Comparison of ENCODE assay signal across 20 mouse cellular contexts in genomic region chr13:109171688-109172087, GRCm38 (mm10).
DNase-seq lines count a peak whose midpoint lies in the region; ATAC-seq lines count a peak whose summit lies in the region.
"Had no signal": no experiment of that assay in that cellular context is flagged by ENCODE, and none has a peak within 500 bp of the region (broad histone marks: within the 10 kb centered on the region; RNA-seq: fewer than 3 reads in every experiment).

No protein-coding gene starts in this region.

- no peaks in the 10 kb centered on the region for H3K9me3 ChIP-seq in hindbrain, embryonic 12.5 days (replicated peaks)
- H3K9me3 ChIP-seq: embryonic facial prominence, embryonic 15.5 days; forebrain, embryonic 10.5 days; heart, embryonic 12.5 days; hindbrain, embryonic 10.5 days; hindbrain, embryonic 15.5 days had no signal

- H3K4me1 ChIP-seq in hindbrain, embryonic 12.5 days = peaks cover 6% of the 10 kb centered on the region; the same call in 1 of the 2 replicates
- H3K4me1 ChIP-seq: embryonic facial prominence, embryonic 15.5 days; heart, embryonic 12.5 days; hindbrain, embryonic 15.5 days had no signal

- no peak overlapping the region for H3K27ac ChIP-seq in hindbrain, embryonic 12.5 days
- H3K27ac ChIP-seq: embryonic facial prominence, embryonic 15.5 days; forebrain, embryonic 10.5 days; gastrocnemius, adult 2 months; hindbrain, embryonic 10.5 days; hindbrain, embryonic 15.5 days had no signal

- no peak for DNase-seq in frontal cortex, postnatal 14 days (ENCODE audit: low spot score in 2 of 2)
- DNase-seq in left cerebral cortex, postnatal 25 days (ENCODE audit: low spot score in 2 of 2) = peak; percentile 5 to 65
- no peak for DNase-seq in left cerebral cortex, postnatal 4 days
- DNase-seq in brain, adult 2 months (ENCODE audit: low read depth, low spot score) = peak; percentile 84
- no peak for DNase-seq in urinary bladder, postnatal 4 days (ENCODE audit: low spot score in 2 of 2)
- DNase-seq: adrenal gland, postnatal 14 days; cerebellum, postnatal 10 days; embryo, embryonic 11 days; gastrocnemius, adult 2 months; gastrocnemius, postnatal 25 days had no signal

- 88% methylated on average over 7 of the region's 7 CpGs for WGBS in hindbrain, embryonic 12.5 days

- intact Hi-C loops in left cerebral cortex, postnatal 25 days (cut with DNase I) = loop anchor here (5.0 kb wide), 1 partner anchor 54 kb away; no protein-coding TSS in a partner anchor
- intact Hi-C loops in left cerebral cortex, postnatal 4 days (cut with DNase I) = no loop called here

- H3K36me3 ChIP-seq in hindbrain, embryonic 12.5 days = no peaks in the 10 kb centered on the region
- H3K36me3 ChIP-seq: embryonic facial prominence, embryonic 15.5 days; forebrain, embryonic 10.5 days; heart, embryonic 12.5 days; hindbrain, embryonic 10.5 days; hindbrain, embryonic 15.5 days had no signal

- H3K4me3 ChIP-seq in hindbrain, embryonic 12.5 days = no peak overlapping the region
- H3K4me3 ChIP-seq: embryonic facial prominence, embryonic 15.5 days; erythroblast, embryonic 14.5 days; forebrain, embryonic 10.5 days; gastrocnemius, adult 2 months; heart, embryonic 12.5 days; hindbrain, embryonic 10.5 days; hindbrain, embryonic 15.5 days had no signal

- ATAC-seq in frontal cortex, adult (ENCODE audit: low TSS enrichment) = peak; percentile 66
- ATAC-seq in hindbrain, embryonic 12.5 days (ENCODE audit: low FRiP score) = no peak
- ATAC-seq: forebrain, embryonic 14.5 days; intestine, embryonic 16.5 days had no signal

- no peaks in the 10 kb centered on the region for H3K27me3 ChIP-seq in hindbrain, embryonic 12.5 days
- H3K27me3 ChIP-seq: embryonic facial prominence, embryonic 15.5 days; heart, embryonic 12.5 days; hindbrain, embryonic 15.5 days had no signal

- no peak overlapping the region for H3K4me2 ChIP-seq in hindbrain, embryonic 12.5 days (replicated peaks)
- H3K4me2 ChIP-seq: embryonic facial prominence, embryonic 15.5 days; heart, embryonic 12.5 days; hindbrain, embryonic 15.5 days had no signal

- no peak overlapping the region for H3K9ac ChIP-seq in hindbrain, embryonic 12.5 days
- H3K9ac ChIP-seq: embryonic facial prominence, embryonic 15.5 days; heart, embryonic 12.5 days; hindbrain, embryonic 15.5 days had no signal

Comparison
In these comparisons a context has a peak if more than half of its experiments do, and no peak if none do; other contexts are left out.
1. DNase-seq: peak in left cerebral cortex, postnatal 25 days (2 of 2) and brain, adult 2 months (single experiment); none in frontal cortex, postnatal 14 days (0 of 2), left cerebral cortex, postnatal 4 days (single experiment) and urinary bladder, postnatal 4 days (0 of 2).